Mouse (Mus musculus): ENCODE measurements at regions not wholly inside any gene's neighbourhood (a gene's known extent, or its start where the extent isn't known, plus 50 kb on each side); places are given as distances from the start of the nearest gene placed in this dataset.

GRCm38 (mm10) chr8:115952496-115952895, 244.9 kb upstream of the Maf start:
- no peak overlapping the region for H3K27ac ChIP-seq (ENCODE audit: control insufficient read depth, insufficient read depth, low read depth, low read length)

GRCm38 (mm10) chr8:115948916-115949315, 241.3 kb upstream of the Maf start:
- TF ChIP-seq CTCF (IDR thresholded peaks at IDR 0.05; ENCODE audit: control insufficient read depth, insufficient read depth, insufficient replicate concordance, low read depth, low read length) (no peak), POLR2A (IDR thresholded peaks at IDR 0.05; ENCODE audit: control insufficient read depth, low read depth, low read length) (no peak)

More at GRCm38 (mm10) chr8:115952496-115952895, 244.9 kb upstream of the Maf start:
- TF ChIP-seq POLR2A (IDR thresholded peaks at IDR 0.05; ENCODE audit: control insufficient read depth, low read depth, low read length) (no peak), CTCF (IDR thresholded peaks at IDR 0.05; ENCODE audit: control insufficient read depth, insufficient read depth, insufficient replicate concordance, low read depth, low read length) (no peak)
- no peaks in the 10 kb centered on the region for H3K27me3 ChIP-seq (ENCODE audit: control insufficient read depth, insufficient read depth, low read length)
- H3K36me3 ChIP-seq (ENCODE audit: control insufficient read depth, insufficient read depth, low read length), result no peaks in the 10 kb centered on the region
- no peak overlapping the region for H3K4me3 ChIP-seq (ENCODE audit: control insufficient read depth, low read depth, low read length)
- H3K4me1 ChIP-seq (ENCODE audit: control insufficient read depth, insufficient read depth, low read length), result no peaks in the 10 kb centered on the region

GRCm38 (mm10) chr8:115948036-115948435, 240.4 kb upstream of the Maf start:
- Histone ChIP-seq H3K27ac (ENCODE audit: control insufficient read depth, insufficient read depth, low read depth, low read length) (no peak overlapping the region), H3K36me3 (ENCODE audit: control insufficient read depth, insufficient read depth, low read length) (no peaks in the 10 kb centered on the region), H3K4me1 (ENCODE audit: control insufficient read depth, insufficient read depth, low read length) (peaks cover 3% of the 10 kb centered on the region), H3K27me3 (ENCODE audit: control insufficient read depth, insufficient read depth, low read length) (no peaks in the 10 kb centered on the region), H3K4me3 (ENCODE audit: control insufficient read depth, low read depth, low read length) (no peak overlapping the region)
- TF ChIP-seq POLR2A (IDR thresholded peaks at IDR 0.05; ENCODE audit: control insufficient read depth, low read depth, low read length) (no peak), CTCF (IDR thresholded peaks at IDR 0.05; ENCODE audit: control insufficient read depth, insufficient read depth, insufficient replicate concordance, low read depth, low read length) (no peak)

More at GRCm38 (mm10) chr8:115948916-115949315, 241.3 kb upstream of the Maf start:
- Histone ChIP-seq H3K4me1 (ENCODE audit: control insufficient read depth, insufficient read depth, low read length) (no peaks in the 10 kb centered on the region), H3K36me3 (ENCODE audit: control insufficient read depth, insufficient read depth, low read length) (no peaks in the 10 kb centered on the region), H3K4me3 (ENCODE audit: control insufficient read depth, low read depth, low read length) (no peak overlapping the region), H3K27me3 (ENCODE audit: control insufficient read depth, insufficient read depth, low read length) (no peaks in the 10 kb centered on the region), H3K27ac (ENCODE audit: control insufficient read depth, insufficient read depth, low read depth, low read length) (no peak overlapping the region)

GRCm38 (mm10) chr8:115942731-115943509, 235.3 kb upstream of the Maf start:
- H3K4me1 ChIP-seq (ENCODE audit: control insufficient read depth, insufficient read depth, low read length), result peaks cover 4% of the 10 kb centered on the region
- no peak for TF ChIP-seq POLR2A (IDR thresholded peaks at IDR 0.05; ENCODE audit: control insufficient read depth, low read depth, low read length)
- no peak for TF ChIP-seq CTCF (IDR thresholded peaks at IDR 0.05; ENCODE audit: control insufficient read depth, insufficient read depth, insufficient replicate concordance, low read depth, low read length)
- H3K4me3 ChIP-seq (ENCODE audit: control insufficient read depth, low read depth, low read length), result peak overlapping the region; percentile 6
- no peak overlapping the region for H3K27ac ChIP-seq (ENCODE audit: control insufficient read depth, insufficient read depth, low read depth, low read length)
- no peaks in the 10 kb centered on the region for H3K27me3 ChIP-seq (ENCODE audit: control insufficient read depth, insufficient read depth, low read length)
- H3K36me3 ChIP-seq (ENCODE audit: control insufficient read depth, insufficient read depth, low read length), result no peaks in the 10 kb centered on the region

- no peaks in the 10 kb centered on the region for H3K36me3 ChIP-seq (ENCODE audit: control insufficient read depth, insufficient read depth, low read length)
- H3K27ac ChIP-seq (ENCODE audit: control insufficient read depth, insufficient read depth, low read depth, low read length), result no peak overlapping the region
- H3K4me3 ChIP-seq (ENCODE audit: control insufficient read depth, low read depth, low read length), result no peak overlapping the region
- TF ChIP-seq POLR2A (IDR thresholded peaks at IDR 0.05; ENCODE audit: control insufficient read depth, low read depth, low read length), result no peak
- TF ChIP-seq CTCF (IDR thresholded peaks at IDR 0.05; ENCODE audit: control insufficient read depth, insufficient read depth, insufficient replicate concordance, low read depth, low read length), result no peak
- no peaks in the 10 kb centered on the region for H3K4me1 ChIP-seq (ENCODE audit: control insufficient read depth, insufficient read depth, low read length)
- H3K27me3 ChIP-seq (ENCODE audit: control insufficient read depth, insufficient read depth, low read length), result no peaks in the 10 kb centered on the region
These were observed 222.0 kb upstream of the Maf start for GRCm38 (mm10) chr8:115929472-115930210.

GRCm38 (mm10) chr8:115921889-115922288, 214.3 kb upstream of the Maf start:
- H3K4me3 ChIP-seq (ENCODE audit: control insufficient read depth, low read depth, low read length), result no peak overlapping the region
- no peaks in the 10 kb centered on the region for H3K36me3 ChIP-seq (ENCODE audit: control insufficient read depth, insufficient read depth, low read length)
- H3K27ac ChIP-seq (ENCODE audit: control insufficient read depth, insufficient read depth, low read depth, low read length), result no peak overlapping the region
- TF ChIP-seq CTCF (IDR thresholded peaks at IDR 0.05; ENCODE audit: control insufficient read depth, insufficient read depth, insufficient replicate concordance, low read depth, low read length) (no peak), POLR2A (IDR thresholded peaks at IDR 0.05; ENCODE audit: control insufficient read depth, low read depth, low read length) (no peak)
- H3K4me1 ChIP-seq (ENCODE audit: control insufficient read depth, insufficient read depth, low read length), result no peaks in the 10 kb centered on the region
- no peaks in the 10 kb centered on the region for H3K27me3 ChIP-seq (ENCODE audit: control insufficient read depth, insufficient read depth, low read length)

GRCm38 (mm10) chr8:115906650-115907049, 199.1 kb upstream of the Maf start:
- H3K4me1 ChIP-seq (ENCODE audit: control insufficient read depth, insufficient read depth, low read length), result no peaks in the 10 kb centered on the region
- no peaks in the 10 kb centered on the region for H3K27me3 ChIP-seq (ENCODE audit: control insufficient read depth, insufficient read depth, low read length)
- TF ChIP-seq CTCF (IDR thresholded peaks at IDR 0.05; ENCODE audit: control insufficient read depth, insufficient read depth, insufficient replicate concordance, low read depth, low read length) (no peak), POLR2A (IDR thresholded peaks at IDR 0.05; ENCODE audit: control insufficient read depth, low read depth, low read length) (no peak)
- no peak overlapping the region for H3K27ac ChIP-seq (ENCODE audit: control insufficient read depth, insufficient read depth, low read depth, low read length)
- H3K4me3 ChIP-seq (ENCODE audit: control insufficient read depth, low read depth, low read length), result no peak overlapping the region
- no peaks in the 10 kb centered on the region for H3K36me3 ChIP-seq (ENCODE audit: control insufficient read depth, insufficient read depth, low read length)
